ENCODE assay signal across 8 mouse cellular contexts in genomic region chr6:34754448-34754847, GRCm38 (mm10). TPM values are rescaled to one million over a fixed set of nuclear protein-coding genes. Genes with fewer than 3 reads are reported as not detected.
DNase-seq lines count a peak whose midpoint lies in the region; ATAC-seq and TF ChIP-seq lines count a peak whose summit lies in the region.

No protein-coding gene starts in this region.

- H3K9me3 ChIP-seq in intestine, postnatal 0 days (ENCODE audit: control insufficient read depth) = no peaks in the 10 kb centered on the region
- no peaks in the 10 kb centered on the region for H3K9me3 ChIP-seq in midbrain, embryonic 15.5 days

- peak; percentile 59 for ATAC-seq in intestine, postnatal 0 days
- peak; percentile 63 for ATAC-seq in midbrain, embryonic 15.5 days (replicated peaks)

- H3K27me3 ChIP-seq in intestine, postnatal 0 days (replicated peaks; ENCODE audit: control insufficient read depth, insufficient read depth, low read length) = no peaks in the 10 kb centered on the region
- no peaks in the 10 kb centered on the region for H3K27me3 ChIP-seq in midbrain, embryonic 15.5 days (replicated peaks)

- no peak overlapping the region for H3K4me3 ChIP-seq in cortical plate, adult 2 months (ENCODE audit: insufficient read depth, low read length)
- no peak overlapping the region for H3K4me3 ChIP-seq in intestine, postnatal 0 days (ENCODE audit: low read depth, low read length)
- H3K4me3 ChIP-seq in midbrain, embryonic 15.5 days = no peak overlapping the region

- TF ChIP-seq CTCF in cortical plate, adult 2 months (IDR thresholded peaks at IDR 0.05; ENCODE audit: extremely low read depth, insufficient read depth, low read length) = peak; percentile 66
- TF ChIP-seq CTCF in intestine, postnatal 0 days (IDR thresholded peaks at IDR 0.05; ENCODE audit: low read depth) = peak; percentile 88

- H3K27ac ChIP-seq in cortical plate, adult 2 months (ENCODE audit: insufficient read depth, low read length) = no peak overlapping the region
- no peak overlapping the region for H3K27ac ChIP-seq in intestine, postnatal 0 days (ENCODE audit: low read depth, low read length)
- no peak overlapping the region for H3K27ac ChIP-seq in midbrain, embryonic 15.5 days

- no peaks in the 10 kb centered on the region for H3K4me1 ChIP-seq in cortical plate, adult 2 months (ENCODE audit: control insufficient read depth, insufficient read depth, low read length)
- no peaks in the 10 kb centered on the region for H3K4me1 ChIP-seq in intestine, postnatal 0 days (replicated peaks; ENCODE audit: control insufficient read depth, insufficient read depth, low read length)
- no peaks in the 10 kb centered on the region for H3K4me1 ChIP-seq in midbrain, embryonic 15.5 days

- H3K4me2 ChIP-seq in intestine, postnatal 0 days (replicated peaks; ENCODE audit: low read depth) = no peak overlapping the region
- H3K4me2 ChIP-seq in midbrain, embryonic 15.5 days = no peak overlapping the region

- WGBS in intestine, postnatal 0 days = 17% methylated on average over 5 of the region's 5 CpGs
- WGBS in midbrain, embryonic 15.5 days = 37% methylated on average over 5 of the region's 5 CpGs

- intact Hi-C loops in left cerebral cortex, postnatal 10 days (cut with DNase I) = loop anchor here (1.0 to 5.0 kb wide), 2 partner anchors 243 to 462 kb away; no protein-coding TSS in a partner anchor

- no peak for TF ChIP-seq POLR2A in cortical plate, adult 2 months (IDR thresholded peaks at IDR 0.05; ENCODE audit: extremely low read depth, insufficient read depth, low read length)

- peaks cover 5% of the 10 kb centered on the region; the same call in 1 of the 2 replicates for H3K36me3 ChIP-seq in intestine, postnatal 0 days (ENCODE audit: control insufficient read depth, insufficient read depth)
- H3K36me3 ChIP-seq in midbrain, embryonic 15.5 days (replicated peaks) = no peaks in the 10 kb centered on the region; the same call in 1 of the 2 replicates

- DNase-seq in urinary bladder, adult 18-20 months (ENCODE audit: low spot score in 2 of 2) = peak; percentile 13 to 35
- DNase-seq in urinary bladder, adult 2 months (ENCODE audit: low spot score) = no peak
- DNase-seq in gonadal fat pad, adult 2 months (ENCODE audit: low read depth) = peak; percentile 16
- DNase-seq in left cerebral cortex, postnatal 10 days (ENCODE audit: extremely low spot score in 1 of 2, low spot score in 2 of 2) = peak; percentile 48 to 59
- DNase-seq in telencephalon, adult 2 months (ENCODE audit: low read depth, low spot score) = peak; percentile 55

- no peak overlapping the region for H3K9ac ChIP-seq in intestine, postnatal 0 days (ENCODE audit: low read depth, low read length)
- H3K9ac ChIP-seq in midbrain, embryonic 15.5 days = no peak overlapping the region

RNA-seq across cellular contexts. Expression of gene Agbl3, which starts 25.8 kb away (rescaled TPM):
- 11.2 and 13.2 TPM in 2 replicates for polyA plus RNA-seq in urinary bladder, adult 2 months (2012; rRNA removed)
- 15.7 and 17.5 TPM in 2 replicates for polyA plus RNA-seq in cortical plate, adult 2 months (2012; rRNA removed)
- 9.4 and 10.1 TPM in 2 replicates for polyA plus RNA-seq in gonadal fat pad, adult 2 months (2012; rRNA removed)
- polyA plus RNA-seq in intestine, postnatal 0 days (2015; fragmentation: Nextera tagmentation; extraction: Ambion mirVana) = 4.7 and 5.2 TPM in 2 replicates
- 10 to 100 TPM; 17.1 to 19.7 TPM for total RNA-seq in left cerebral cortex, postnatal 10 days (2021)
- 10.5 and 11.9 TPM in 2 replicates for polyA plus RNA-seq in midbrain, embryonic 15.5 days (2015; fragmentation: Nextera tagmentation; extraction: Ambion mirVana)
